Mouse (Mus musculus) lung, embryonic 16.5 days (tissue): Measurements from ENCODE around the gene Hus1b. TPM values are rescaled to one million over a fixed set of nuclear protein-coding genes. Genes with fewer than 3 reads are reported as not detected.
A peak's percentile ranks its signal among the peaks of the same experiment; 100 is the strongest.

ENCODE experiments used
- ATAC-seq: fragments of 200-750 bp; cut with Nextera tagmentation; 2 replicates; pipeline ENCODE4 v1.8.0; 2017; ENCODE audit warnings: low read depth, mild to moderate bottlenecking, moderate library complexity
- H3K27ac ChIP-seq: fragments of 300-500 bp; sonication (generic); 2 replicates; pipeline ENCODE4 v1.5.1; 2014; ENCODE audit warnings: mild to moderate bottlenecking, control low read depth, low read length
- H3K27me3 ChIP-seq: fragments of 300-500 bp; sonication (generic); 2 replicates; pipeline ENCODE4 v1.6.1; 2014; ENCODE audit warnings: low read depth, low read length, mixed read lengths; ENCODE audit not compliant: control insufficient read depth, insufficient read depth
- H3K36me3 ChIP-seq: fragments of 300-500 bp; sonication (generic); 2 replicates; pipeline ENCODE4 v1.6.1; 2014; ENCODE audit warnings: low read length; ENCODE audit not compliant: control insufficient read depth, insufficient read depth
- H3K4me1 ChIP-seq: fragments of 300-500 bp; sonication (generic); replicated peaks from 2 replicates; pipeline ENCODE4 v1.6.1; 2014; ENCODE audit warnings: low read length, mixed read lengths; ENCODE audit not compliant: control insufficient read depth, insufficient read depth
- H3K4me2 ChIP-seq: fragments of 300-500 bp; sonication (generic); 2 replicates; pipeline ENCODE4 v1.6.1; 2014; ENCODE audit warnings: low read depth, low read length, control low read depth
- H3K4me3 ChIP-seq: fragments of 300-500 bp; sonication (generic); 2 replicates; pipeline ENCODE4 v1.5.1; 2014; ENCODE audit warnings: mild to moderate bottlenecking, low read length, control low read depth
- H3K9ac ChIP-seq: fragments of 300-500 bp; sonication (generic); 2 replicates; pipeline ENCODE4 v1.6.1; 2014; ENCODE audit warnings: low read length, control low read depth
- H3K9me3 ChIP-seq: fragments of 300-500 bp; sonication (generic); 2 replicates; pipeline ENCODE4 v1.6.1; 2016; ENCODE audit warnings: low read length; ENCODE audit not compliant: control insufficient read depth
- WGBS: fragments of 180-500 bp; shearing (Covaris S2); extraction: QIAGEN DNeasy Blood & Tissue Kit; methylation state at CpG from one replicate; pipeline ENCODE4 v1.1.7; 2014; 5-methylcytosine and 5-hydroxymethylcytosine counted together
- polyA plus RNA-seq: library from polyadenylated mRNA; unstranded; fragments of >200 nt; fragmentation: Nextera tagmentation; extraction: Ambion mirVana; gene quantifications from 2 replicates; pipeline ENCODE4 v1.2.1, GENCODE M21; 2015

Hus1b gene
- not detected in 2 replicates for polyA plus RNA-seq

GRCm38 (mm10) chr13:30947540-30947939 lies at the start of gene Hus1b:
TSS of gene Hus1b (minus strand) at chr13:30947759.
- no peak within 1 kb of the TSS for H3K4me3 ChIP-seq
- H3K36me3 ChIP-seq = no peaks in the 10 kb centered on the region
- no peak for ATAC-seq
- no peak within 1 kb of the TSS for H3K4me2 ChIP-seq
- no peaks in the 10 kb centered on the region for H3K9me3 ChIP-seq
- no peaks in the 10 kb centered on the region for H3K27me3 ChIP-seq
- WGBS = 85% methylated on average over 11 of the region's 11 CpGs
- no peak within 1 kb of the TSS for H3K27ac ChIP-seq
- H3K9ac ChIP-seq = no peak within 1 kb of the TSS
- H3K4me1 ChIP-seq = peaks cover 10% of the 10 kb centered on the region

GRCm38 (mm10) chr13:30994249-30994858 lies 46.8 kb upstream of the Hus1b start:
- Histone ChIP-seq H3K27ac (peak overlapping the region; percentile 44), H3K4me3 (no peak overlapping the region), H3K27me3 (no peaks in the 10 kb centered on the region), H3K4me2 (no peak overlapping the region), H3K36me3 (no peaks in the 10 kb centered on the region), H3K4me1 (peaks cover 10% of the 10 kb centered on the region), H3K9me3 (no peaks in the 10 kb centered on the region), H3K9ac (no peak overlapping the region)
- no peak for ATAC-seq
- WGBS = 67% methylated on average over 6 of the region's 6 CpGs

GRCm38 (mm10) chr13:30993819-30994218 lies 46.3 kb upstream of the Hus1b start:
- Histone ChIP-seq H3K9ac (no peak overlapping the region), H3K27me3 (no peaks in the 10 kb centered on the region), H3K4me1 (peaks cover 10% of the 10 kb centered on the region), H3K4me3 (no peak overlapping the region), H3K27ac (no peak overlapping the region), H3K9me3 (no peaks in the 10 kb centered on the region), H3K36me3 (no peaks in the 10 kb centered on the region), H3K4me2 (no peak overlapping the region)
- WGBS = 32% methylated on average over 3 of the region's 3 CpGs
- ATAC-seq = 0 out of 2 replicates have a peak, but pooled peaks have one; percentile 23

- H3K27ac ChIP-seq = peak overlapping the region; percentile 43
- no peak overlapping the region for H3K9ac ChIP-seq
- no peaks in the 10 kb centered on the region for H3K9me3 ChIP-seq
- no peak overlapping the region for H3K4me2 ChIP-seq
- no peaks in the 10 kb centered on the region for H3K36me3 ChIP-seq
- peaks cover 13% of the 10 kb centered on the region for H3K4me1 ChIP-seq
- ATAC-seq = peak; percentile 60
- WGBS = 18% methylated on average over 9 of the region's 9 CpGs
- H3K27me3 ChIP-seq = no peaks in the 10 kb centered on the region; the same call in none of the 2 replicates
- no peak overlapping the region for H3K4me3 ChIP-seq
These were observed 42.7 kb upstream of the Hus1b start for GRCm38 (mm10) chr13:30990233-30990632.

- Histone ChIP-seq H3K9me3 (no peaks in the 10 kb centered on the region), H3K4me3 (no peak overlapping the region), H3K36me3 (no peaks in the 10 kb centered on the region), H3K4me1 (peaks cover 13% of the 10 kb centered on the region), H3K27ac (no peak overlapping the region), H3K27me3 (no peaks in the 10 kb centered on the region; the same call in none of the 2 replicates), H3K9ac (no peak overlapping the region), H3K4me2 (0 out of 2 replicates have a peak overlapping the region, but pooled peaks have one; percentile 13)
- ATAC-seq = 0 out of 2 replicates have a peak, but pooled peaks have one; percentile 0
- WGBS = 63% methylated on average over 10 of the region's 10 CpGs
These were observed 42.2 kb upstream of the Hus1b start for GRCm38 (mm10) chr13:30989710-30990109.

GRCm38 (mm10) chr13:30987686-30988085 lies 40.1 kb upstream of the Hus1b start:
- no peaks in the 10 kb centered on the region for H3K36me3 ChIP-seq
- H3K4me2 ChIP-seq = no peak overlapping the region
- H3K9me3 ChIP-seq = no peaks in the 10 kb centered on the region
- no peak overlapping the region for H3K4me3 ChIP-seq
- H3K4me1 ChIP-seq = peaks cover 13% of the 10 kb centered on the region
- H3K27me3 ChIP-seq = no peaks in the 10 kb centered on the region; the same call in none of the 2 replicates
- H3K9ac ChIP-seq = no peak overlapping the region
- H3K27ac ChIP-seq = no peak overlapping the region
- ATAC-seq = no peak
- 78% methylated on average over 2 of the region's 2 CpGs for WGBS

GRCm38 (mm10) chr13:30986934-30987455 lies 39.4 kb upstream of the Hus1b start:
- Histone ChIP-seq H3K4me3 (no peak overlapping the region), H3K4me2 (no peak overlapping the region), H3K27me3 (no peaks in the 10 kb centered on the region; the same call in none of the 2 replicates), H3K36me3 (no peaks in the 10 kb centered on the region), H3K9ac (0 out of 2 replicates have a peak overlapping the region, but pooled peaks have one; percentile 1), H3K27ac (0 out of 2 replicates have a peak overlapping the region, but pooled peaks have one; percentile 19), H3K4me1 (peaks cover 13% of the 10 kb centered on the region), H3K9me3 (no peaks in the 10 kb centered on the region)
- whole genome bisulfite sequencing = 63% methylated on average over 10 of the region's 10 CpGs
- ATAC-seq = no peak

GRCm38 (mm10) chr13:30985598-30986466 lies 38.3 kb upstream of the Hus1b start:
- H3K4me2 ChIP-seq = peak overlapping the region; percentile 69
- WGBS = 10% methylated on average over 27 of the region's 27 CpGs
- H3K27me3 ChIP-seq = no peaks in the 10 kb centered on the region; the same call in none of the 2 replicates
- ATAC-seq = peak; percentile 87
- H3K27ac ChIP-seq = peak overlapping the region; percentile 93
- peaks cover 13% of the 10 kb centered on the region for H3K4me1 ChIP-seq
- no peaks in the 10 kb centered on the region for H3K36me3 ChIP-seq
- H3K4me3 ChIP-seq = peak overlapping the region; percentile 46
- no peaks in the 10 kb centered on the region for H3K9me3 ChIP-seq
- H3K9ac ChIP-seq = peak overlapping the region; percentile 68

- ATAC-seq = no peak
- peak overlapping the region; percentile 68 for H3K9ac ChIP-seq
- H3K27me3 ChIP-seq = no peaks in the 10 kb centered on the region; the same call in none of the 2 replicates
- 13% methylated on average over 13 of the region's 13 CpGs for WGBS
- H3K4me1 ChIP-seq = peaks cover 11% of the 10 kb centered on the region
- H3K4me2 ChIP-seq = peak overlapping the region; percentile 69
- peak overlapping the region; percentile 93 for H3K27ac ChIP-seq
- H3K4me3 ChIP-seq = peak overlapping the region; percentile 46
- H3K9me3 ChIP-seq = no peaks in the 10 kb centered on the region
- no peaks in the 10 kb centered on the region for H3K36me3 ChIP-seq
These were observed 37.7 kb upstream of the Hus1b start for GRCm38 (mm10) chr13:30985275-30985597.
